ENCODE assay signal across 13 mouse cellular contexts in the genomic region with DNA sequence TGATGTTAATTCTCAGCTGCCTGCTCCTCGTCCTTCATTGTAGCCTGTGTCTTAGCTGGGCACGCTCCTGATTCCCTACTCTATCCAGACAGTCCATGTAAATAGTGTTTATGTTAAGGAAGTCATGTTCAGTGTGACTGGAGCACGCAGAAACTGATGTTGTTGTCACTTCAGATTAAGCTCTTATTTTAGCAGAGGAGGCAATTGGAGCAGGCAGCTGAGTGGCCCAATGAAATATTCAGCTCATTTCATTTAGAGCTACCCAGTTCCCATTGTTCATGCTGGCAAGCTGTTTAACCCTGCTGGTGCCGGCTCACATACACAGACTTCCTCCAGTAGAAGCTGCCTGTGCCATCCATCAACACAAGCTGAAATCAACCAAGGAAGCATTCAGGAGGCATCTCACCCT.
A peak's percentile ranks its signal among the peaks of the same experiment; 100 is the strongest.
DNase-seq lines count a peak whose midpoint lies in the region; ATAC-seq and TF ChIP-seq lines count a peak whose summit lies in the region.
"Had no signal": no experiment of that assay in that cellular context is flagged by ENCODE, and none has a peak within 500 bp of the region (broad histone marks: within the 10 kb centered on the region; RNA-seq: fewer than 3 reads in every experiment).

No protein-coding gene starts in this region.

- DNase-seq in heart, adult 11 months: peak; percentile 59
- DNase-seq in heart, postnatal 25 days (ENCODE audit: low spot score): no peak
- peak; percentile 37 for DNase-seq in embryonic facial prominence, embryonic 14.5 days (ENCODE audit: low spot score)
- peak; percentile 58 for DNase-seq in midbrain, postnatal 0 days (ENCODE audit: low spot score)
- no peak for DNase-seq in gastrocnemius, adult 2 months
- no peak for DNase-seq in kidney, adult 8-10 months
- no peak for DNase-seq in heart, postnatal 10 days
- DNase-seq: kidney, adult 11 months; lung, postnatal 10 days; thymus, postnatal 14 days had no signal

- peak; percentile 55; the same call in 1 of the 2 replicates for ATAC-seq in embryonic facial prominence, embryonic 14.5 days (ENCODE audit: low read depth)
- ATAC-seq in hindbrain, embryonic 13.5 days (ENCODE audit: low FRiP score): peak; percentile 71
- no peak for ATAC-seq in midbrain, postnatal 0 days (ENCODE audit: low FRiP score)

- no peak overlapping the region for H3K4me2 ChIP-seq in embryonic facial prominence, embryonic 14.5 days (ENCODE audit: low read depth, low read length)
- 0 out of 2 replicates have a peak overlapping the region, but pooled peaks have one; percentile 23 for H3K4me2 ChIP-seq in hindbrain, embryonic 13.5 days
- H3K4me2 ChIP-seq in midbrain, postnatal 0 days (ENCODE audit: low read depth, low read length, poor library complexity, severe bottlenecking): no peak overlapping the region

- H3K36me3 ChIP-seq in embryonic facial prominence, embryonic 14.5 days (ENCODE audit: control insufficient read depth, insufficient read depth, low read length): no peaks in the 10 kb centered on the region
- no peaks in the 10 kb centered on the region for H3K36me3 ChIP-seq in hindbrain, embryonic 13.5 days
- H3K36me3 ChIP-seq in midbrain, postnatal 0 days (ENCODE audit: insufficient read depth, low read length): no peaks in the 10 kb centered on the region
- H3K36me3 ChIP-seq: liver, embryonic 12.5 days had no signal

- intact Hi-C loops in heart, postnatal 25 days (cut with DNase I): no loop called here
- intact Hi-C loops in gastrocnemius, adult 2 months (cut with DNase I): no loop called here
- intact Hi-C loops in heart, postnatal 10 days (cut with DNase I): no loop called here

- WGBS in embryonic facial prominence, embryonic 14.5 days: 37% methylated on average over 4 of the region's 4 CpGs
- 11% methylated on average over 4 of the region's 4 CpGs for WGBS in hindbrain, embryonic 13.5 days
- WGBS in midbrain, postnatal 0 days: 16% methylated on average over 4 of the region's 4 CpGs

- no peak overlapping the region for H3K27ac ChIP-seq in embryonic facial prominence, embryonic 14.5 days (replicated peaks; ENCODE audit: low read depth, low read length)
- peak overlapping the region; percentile 45 for H3K27ac ChIP-seq in hindbrain, embryonic 13.5 days
- H3K27ac ChIP-seq in midbrain, postnatal 0 days (ENCODE audit: low read depth, low read length): no peak overlapping the region
- no peak overlapping the region for H3K27ac ChIP-seq in gastrocnemius, adult 2 months
- H3K27ac ChIP-seq: layer of hippocampus, adult 2 months; liver, embryonic 12.5 days had no signal

- TF ChIP-seq CTCF in midbrain, postnatal 0 days (IDR thresholded peaks at IDR 0.05): no peak
- no peak for TF ChIP-seq CTCF in gastrocnemius, adult 2 months (IDR thresholded peaks at IDR 0.05)

- no peak overlapping the region for H3K9ac ChIP-seq in embryonic facial prominence, embryonic 14.5 days (ENCODE audit: low read depth, low read length)
- H3K9ac ChIP-seq in hindbrain, embryonic 13.5 days: peak overlapping the region; percentile 53; the same call in 1 of the 2 replicates
- no peak overlapping the region; the same call in 1 of the 2 replicates for H3K9ac ChIP-seq in midbrain, postnatal 0 days (replicated peaks; ENCODE audit: low read length, poor library complexity, severe bottlenecking)
- H3K9ac ChIP-seq: liver, embryonic 12.5 days had no signal

- H3K4me1 ChIP-seq in embryonic facial prominence, embryonic 14.5 days (ENCODE audit: control insufficient read depth, insufficient read depth, low read length): no peaks in the 10 kb centered on the region
- peaks cover 16% of the 10 kb centered on the region for H3K4me1 ChIP-seq in hindbrain, embryonic 13.5 days (replicated peaks)
- H3K4me1 ChIP-seq in midbrain, postnatal 0 days (ENCODE audit: insufficient read depth, low read length): peaks cover 5% of the 10 kb centered on the region; the same call in 1 of the 2 replicates

- H3K9me3 ChIP-seq in embryonic facial prominence, embryonic 14.5 days (ENCODE audit: control insufficient read depth, low read length): no peaks in the 10 kb centered on the region
- H3K9me3 ChIP-seq in hindbrain, embryonic 13.5 days: no peaks in the 10 kb centered on the region
- no peaks in the 10 kb centered on the region for H3K9me3 ChIP-seq in midbrain, postnatal 0 days (ENCODE audit: low read length)
- H3K9me3 ChIP-seq: liver, embryonic 12.5 days had no signal

- no peak overlapping the region for H3K4me3 ChIP-seq in embryonic facial prominence, embryonic 14.5 days (ENCODE audit: low read depth, low read length)
- H3K4me3 ChIP-seq in hindbrain, embryonic 13.5 days: no peak overlapping the region
- H3K4me3 ChIP-seq in midbrain, postnatal 0 days (ENCODE audit: low read depth, low read length): no peak overlapping the region
- H3K4me3 ChIP-seq in gastrocnemius, adult 2 months: no peak overlapping the region
- H3K4me3 ChIP-seq: layer of hippocampus, adult 2 months; liver, embryonic 12.5 days had no signal

- no peaks in the 10 kb centered on the region for H3K27me3 ChIP-seq in embryonic facial prominence, embryonic 14.5 days (replicated peaks; ENCODE audit: control insufficient read depth, insufficient read depth, low read length)
- no peaks in the 10 kb centered on the region for H3K27me3 ChIP-seq in hindbrain, embryonic 13.5 days
- H3K27me3 ChIP-seq in midbrain, postnatal 0 days (ENCODE audit: insufficient read depth, low read length): no peaks in the 10 kb centered on the region
- H3K27me3 ChIP-seq: liver, embryonic 12.5 days had no signal

Comparison
In these comparisons a context has a peak if more than half of its experiments do, and no peak if none do; other contexts are left out.
1. DNase-seq: peak in heart, adult 11 months (single experiment), embryonic facial prominence, embryonic 14.5 days (single experiment) and midbrain, postnatal 0 days (single experiment); none in heart, postnatal 25 days (single experiment), gastrocnemius, adult 2 months (single experiment), kidney, adult 8-10 months (0 of 2) and heart, postnatal 10 days (0 of 2).